Mouse (Mus musculus): ENCODE measurements around the gene Ccndbp1.
"Not testable (repeated sequence)": the region's sequence is repeated elsewhere in the genome, so short reads cannot be mapped to it uniquely, and the experiment has no call there.

Ccndbp1 gene

DNA sequence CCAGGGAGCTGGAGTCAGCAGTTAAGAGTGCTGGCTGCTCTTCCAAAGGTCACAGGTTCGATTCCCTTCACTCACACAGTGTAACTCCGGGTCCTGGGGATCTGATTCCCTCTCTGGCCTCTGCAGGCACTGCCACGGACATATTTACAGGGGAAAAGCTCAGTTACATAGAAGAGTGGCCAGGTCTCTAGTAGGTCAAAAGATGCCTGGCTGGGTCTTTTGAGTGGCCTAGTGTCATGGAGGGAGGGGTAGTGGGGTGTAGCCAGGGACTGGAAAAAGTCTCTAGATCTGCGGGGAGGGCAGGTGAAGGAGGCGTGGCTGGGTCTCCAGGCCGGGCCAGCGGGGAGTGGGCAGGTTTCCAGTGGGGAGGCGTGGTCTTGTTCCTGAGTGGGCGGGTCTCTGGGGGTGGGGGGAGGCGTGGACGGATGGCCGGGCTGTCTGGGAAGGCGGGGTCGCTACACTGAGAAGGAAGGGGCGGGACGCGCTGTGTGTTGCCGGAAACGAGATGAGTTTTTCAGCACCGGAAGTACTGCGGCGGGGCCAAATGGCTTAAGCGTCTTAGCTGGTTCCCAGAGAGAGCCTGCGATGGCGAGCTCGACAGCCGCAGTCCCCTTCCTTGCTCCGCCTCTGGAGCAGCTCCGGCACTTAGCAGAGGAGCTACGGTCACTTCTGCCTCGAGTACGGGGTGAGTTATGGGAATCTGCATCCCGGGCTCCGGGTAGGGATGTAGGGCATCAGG lies at the start of gene Ccndbp1:
Ccndbp1 (plus strand) TSS at position 479 of the 739 bp plus-strand sequence.
- peak; percentile 62 to 78 for DNase-seq (ENCODE audit: low read depth in 1 of 2, low spot score in 2 of 2)

DNA sequence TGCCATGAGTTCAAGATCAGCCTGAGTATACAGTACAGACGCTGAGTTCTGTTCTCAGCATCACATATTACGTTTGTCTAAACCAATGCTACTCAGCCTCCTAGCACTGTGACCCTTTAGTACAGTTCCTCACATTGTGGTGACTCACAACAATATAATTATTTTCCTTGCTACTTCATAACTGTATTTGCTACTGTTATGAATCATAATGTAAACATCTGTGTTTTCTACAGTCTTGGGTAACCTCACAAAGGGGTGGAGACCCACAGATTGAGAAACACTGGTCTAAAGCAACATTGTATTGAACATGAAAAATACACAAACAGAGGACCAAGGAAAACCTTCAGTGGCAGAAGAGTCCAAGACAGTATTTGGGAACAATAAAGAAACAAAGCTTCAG lies 48.8 kb upstream of the Ccndbp1 start:
- no peak for DNase-seq (ENCODE audit: low read depth in 1 of 2, low spot score in 2 of 2)

DNA sequence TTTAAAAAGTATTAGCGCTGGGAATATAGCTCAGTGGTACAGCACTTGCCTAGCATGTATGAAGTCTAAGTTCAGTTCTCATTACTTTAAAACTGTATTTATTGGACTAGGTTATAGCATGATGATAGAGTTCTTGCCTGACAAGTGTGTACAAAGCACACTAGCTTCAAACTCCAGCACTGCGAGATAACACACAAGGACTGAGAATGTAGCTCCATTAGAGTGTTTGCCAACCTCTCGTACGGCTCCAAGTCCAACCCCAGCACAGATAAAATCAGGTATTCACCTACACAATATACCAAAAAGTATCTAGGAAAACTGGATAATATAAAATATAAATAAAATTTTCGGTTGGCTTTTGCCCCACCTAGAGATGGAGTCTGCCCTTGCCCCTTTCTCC lies 48.4 kb upstream of the Ccndbp1 start:
- DNase-seq (ENCODE audit: low read depth in 1 of 2, low spot score in 2 of 2): no peak

DNA sequence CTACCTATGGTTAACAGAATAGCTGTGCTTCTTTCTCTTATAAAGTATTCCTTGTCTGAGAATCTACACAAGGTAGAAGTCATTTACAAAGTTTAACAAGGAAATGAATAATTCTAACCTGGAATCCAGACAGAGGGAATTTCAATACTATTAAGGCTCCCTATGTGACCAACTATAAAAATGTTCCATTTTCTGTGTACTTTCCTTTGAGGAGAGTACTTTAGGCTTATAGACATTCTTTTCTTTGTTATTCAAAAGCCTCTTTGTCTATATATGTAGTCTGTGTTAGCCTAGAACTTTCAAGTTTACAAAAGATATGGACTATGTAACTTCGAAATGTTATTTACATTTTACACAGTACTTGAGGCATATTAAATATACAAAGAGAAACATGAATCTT lies 47.9 kb upstream of the Ccndbp1 start:
- no peak for DNase-seq (ENCODE audit: low read depth in 1 of 2, low spot score in 2 of 2)

GRCm38 (mm10) chr2:120963110-120963509 lies 45.1 kb upstream of the Ccndbp1 start:
- DNase-seq (ENCODE audit: low read depth in 1 of 2, low spot score in 2 of 2): no peak

- no peak for DNase-seq (ENCODE audit: low read depth in 1 of 2, low spot score in 2 of 2)
Measured at GRCm38 (mm10) chr2:120965486-120965885, 42.7 kb upstream of the Ccndbp1 start.

DNA sequence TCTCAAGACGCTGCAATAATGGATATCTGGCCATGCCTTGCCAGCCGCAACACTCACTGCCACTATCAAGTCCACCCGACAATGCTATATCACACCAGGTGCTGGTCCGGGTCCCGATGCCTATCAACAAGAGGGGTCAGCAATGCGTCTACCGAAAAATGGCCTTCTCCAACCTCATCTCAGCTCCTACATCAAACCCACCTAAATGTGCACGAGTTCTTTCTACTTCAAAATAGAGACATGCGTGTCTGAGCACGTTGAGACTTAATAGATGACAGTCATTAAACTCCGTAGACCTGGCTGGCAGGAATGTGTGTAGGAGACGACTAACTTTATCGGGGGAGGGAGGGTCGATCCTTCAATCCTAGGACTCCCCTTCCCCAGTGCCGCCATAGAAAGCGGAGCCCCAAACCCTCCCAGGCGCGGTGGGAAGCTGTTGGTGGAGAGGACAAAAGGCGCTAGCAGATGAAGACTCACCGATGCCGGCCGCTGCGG lies 38.1 kb upstream of the Ccndbp1 start:
- DNase-seq (ENCODE audit: low read depth in 1 of 2, low spot score in 2 of 2): no peak

DNA sequence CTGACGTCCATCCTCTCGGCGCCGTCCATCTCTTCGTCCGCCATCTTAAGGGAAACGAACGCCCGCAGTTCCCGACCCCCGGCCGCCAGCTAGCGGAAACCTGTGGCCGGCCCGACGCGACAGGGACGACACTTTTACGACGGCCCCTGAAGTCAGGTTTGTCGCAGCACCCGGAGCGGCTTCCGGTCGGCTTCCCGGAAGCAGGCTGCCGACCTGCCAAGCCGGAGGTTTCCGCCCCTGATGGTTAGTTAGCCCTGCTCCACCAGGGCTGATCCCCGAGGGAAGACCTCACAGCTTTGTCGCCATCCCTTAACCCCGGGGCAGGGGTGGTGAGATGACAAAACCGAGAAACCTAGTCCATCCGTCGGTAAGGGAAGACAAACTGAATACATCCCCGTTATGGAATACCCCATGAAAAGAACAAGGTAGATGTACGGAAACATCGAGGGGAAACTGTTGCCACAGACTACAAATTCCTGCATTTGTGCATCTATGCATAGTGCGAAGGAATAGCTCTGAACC lies 37.6 kb upstream of the Ccndbp1 start, which contains the start of gene Ubr1:
Ubr1 (minus strand) TSS at position 157 of the 522 bp plus-strand sequence.
- DNase-seq (ENCODE audit: low read depth in 1 of 2, low spot score in 2 of 2): peak; percentile 68 to 72

- no peak for DNase-seq (ENCODE audit: low read depth in 1 of 2, low spot score in 2 of 2)
Measured at GRCm38 (mm10) chr2:120971766-120972165, 36.4 kb upstream of the Ccndbp1 start.

DNA sequence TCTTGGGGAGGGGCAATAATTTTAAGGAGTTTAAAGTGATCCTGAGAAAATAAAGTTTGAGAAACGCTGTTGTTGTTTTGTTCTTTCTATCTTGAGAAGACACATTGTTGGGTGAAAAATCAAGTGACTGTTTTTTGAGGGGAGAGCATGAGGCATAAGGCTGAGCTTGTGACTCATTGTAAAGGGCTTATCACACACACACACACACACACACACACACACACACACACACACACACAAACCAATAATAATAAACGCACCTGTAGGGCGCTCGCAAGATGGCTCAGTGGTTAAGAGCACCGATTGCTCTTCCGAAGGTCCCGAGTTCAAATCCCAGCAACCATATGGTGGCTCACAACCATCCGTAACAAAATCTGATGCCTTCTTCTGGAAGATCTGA lies 35.9 kb upstream of the Ccndbp1 start:
- DNase-seq (ENCODE audit: low read depth in 1 of 2, low spot score in 2 of 2): not testable (repeated sequence)

DNA sequence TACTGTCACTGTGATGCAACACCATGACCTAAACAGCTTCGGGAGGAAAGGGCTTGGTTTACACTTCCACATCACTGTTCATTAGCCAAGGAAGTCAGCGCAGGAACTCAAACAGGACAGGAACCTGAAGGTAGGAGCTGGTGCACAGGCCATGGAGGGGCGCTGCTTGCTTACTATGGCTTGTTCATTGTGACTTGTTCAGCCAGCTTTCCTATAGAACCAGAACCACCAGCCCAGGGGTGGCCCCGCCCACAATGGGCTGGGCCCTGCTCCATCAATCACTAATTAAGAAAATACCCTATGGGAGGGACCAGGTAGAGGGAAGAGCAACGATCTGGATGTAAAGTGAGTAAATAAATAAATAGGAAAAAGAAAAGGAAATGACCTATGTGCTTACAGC lies 35.2 kb upstream of the Ccndbp1 start:
- DNase-seq (ENCODE audit: low read depth in 1 of 2, low spot score in 2 of 2): no peak

GRCm38 (mm10) chr2:120976308-120976707 lies 31.9 kb upstream of the Ccndbp1 start:
- no peak for DNase-seq (ENCODE audit: low read depth in 1 of 2, low spot score in 2 of 2)

DNA sequence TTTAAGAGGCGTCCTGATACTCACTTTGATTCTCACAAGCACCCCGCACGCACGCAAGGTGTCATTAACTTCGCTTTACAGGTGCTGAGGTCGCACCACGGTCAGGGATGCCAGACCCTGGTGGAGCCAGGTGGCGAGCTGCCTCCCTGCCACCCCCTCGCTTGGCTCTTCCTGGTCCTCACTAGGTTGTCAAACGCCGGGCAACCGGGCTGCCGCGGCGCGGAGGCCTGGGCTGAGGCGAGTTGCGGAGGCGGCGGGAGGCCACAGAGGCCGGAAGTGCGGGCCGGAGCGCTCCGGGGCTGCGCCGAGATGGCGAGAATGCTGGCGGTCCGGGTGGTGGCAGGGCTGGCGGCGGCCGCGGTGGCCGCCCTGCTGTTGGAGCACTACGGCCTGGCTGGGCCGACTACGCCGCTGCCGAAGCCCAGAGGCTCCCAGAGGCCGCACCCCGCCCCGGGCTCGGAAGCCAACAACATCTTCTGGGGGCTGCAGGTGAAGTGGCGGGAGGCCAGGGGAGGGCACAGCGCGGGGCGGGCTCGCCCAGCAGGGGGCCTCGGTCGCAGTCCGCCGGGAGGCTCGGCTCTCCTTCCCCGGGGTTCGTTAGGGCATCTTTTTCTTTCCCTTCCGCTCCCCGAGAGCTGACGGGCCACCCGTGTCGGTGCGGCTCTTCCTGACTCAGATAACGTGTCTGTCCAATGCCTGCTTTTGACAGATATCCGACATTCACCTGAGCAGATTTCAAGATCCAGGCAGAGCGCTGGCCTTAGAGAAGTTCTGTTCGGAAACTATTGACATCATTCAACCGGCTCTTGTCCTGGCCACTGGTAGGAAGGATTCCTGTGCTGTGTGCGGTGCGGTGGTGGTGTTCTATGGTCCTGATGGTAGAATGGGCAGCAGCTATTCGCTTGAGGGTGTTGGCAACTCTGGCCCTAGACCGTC lies 30.9 kb upstream of the Ccndbp1 start, which contains the start of gene Tmem62:
Tmem62 (plus strand) TSS at position 28 of the 936 bp plus-strand sequence.
- peak in 1 of 2 experiments; percentile 56 for DNase-seq (ENCODE audit: low read depth in 1 of 2, low spot score in 2 of 2)

- DNase-seq (ENCODE audit: low read depth in 1 of 2, low spot score in 2 of 2): no peak
Measured at GRCm38 (mm10) chr2:120977926-120978692, 30.1 kb upstream of the Ccndbp1 start.

DNA sequence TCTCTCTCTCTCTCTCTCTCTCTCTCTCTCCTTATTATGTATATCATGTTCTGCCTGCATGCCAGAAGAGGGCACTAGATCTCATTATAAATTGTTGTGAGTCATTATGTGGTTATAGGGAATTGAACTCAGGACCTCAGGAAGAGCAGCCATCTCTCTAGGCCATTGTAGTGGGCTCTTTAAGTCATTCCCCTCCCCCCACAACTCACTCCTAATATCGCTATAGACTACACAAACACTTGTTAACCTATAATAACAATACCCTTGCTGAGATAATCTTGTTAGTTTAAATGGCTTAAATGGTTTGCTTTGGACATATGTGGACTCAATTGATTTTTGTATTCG lies 29.5 kb upstream of the Ccndbp1 start:
- no peak for DNase-seq (ENCODE audit: low read depth in 1 of 2, low spot score in 2 of 2)

DNA sequence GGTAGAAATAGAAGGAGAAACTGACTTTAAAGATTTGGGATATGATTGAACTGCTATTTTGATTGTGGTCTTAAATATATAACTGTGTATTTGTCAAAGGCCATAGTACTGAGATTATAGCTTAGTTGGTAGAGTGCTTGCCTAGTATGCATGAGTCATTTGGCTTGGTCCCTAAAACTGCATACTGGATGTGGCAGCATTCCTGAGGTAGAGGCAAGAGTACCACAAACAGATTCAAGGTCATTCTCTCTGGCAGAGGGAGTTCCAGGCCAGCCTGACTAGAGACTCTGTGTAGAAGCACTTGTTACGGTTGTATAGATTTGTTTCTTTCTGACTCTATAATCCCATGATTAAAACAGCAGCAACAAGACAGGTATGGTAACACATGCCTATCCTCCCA lies 28.4 kb upstream of the Ccndbp1 start:
- DNase-seq (ENCODE audit: low read depth in 1 of 2, low spot score in 2 of 2): no peak

GRCm38 (mm10) chr2:120980861-120981260 lies 27.3 kb upstream of the Ccndbp1 start:
- no peak for DNase-seq (ENCODE audit: low read depth in 1 of 2, low spot score in 2 of 2)

- no peak for DNase-seq (ENCODE audit: low read depth in 1 of 2, low spot score in 2 of 2)
Measured at GRCm38 (mm10) chr2:120983611-120984010, 24.6 kb upstream of the Ccndbp1 start.

DNA sequence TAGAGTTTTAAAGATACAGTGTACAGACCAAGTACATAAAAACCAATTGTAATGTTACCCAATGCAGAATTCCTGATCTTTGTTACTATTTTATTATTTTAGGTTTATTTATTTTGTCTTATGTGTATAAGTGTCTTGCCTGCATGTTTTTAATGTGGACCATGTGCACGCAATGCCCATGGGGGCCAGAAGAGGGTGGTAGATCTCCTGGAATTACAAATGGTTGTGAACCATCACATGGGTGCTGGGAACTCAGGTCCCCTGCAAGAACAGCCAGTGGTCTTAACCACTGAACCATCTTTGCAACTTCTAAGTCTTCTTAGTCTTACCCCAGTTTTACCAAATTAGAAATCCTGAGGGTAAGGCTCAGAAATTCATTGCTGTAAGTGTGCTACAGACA lies 23.0 kb upstream of the Ccndbp1 start:
- no peak for DNase-seq (ENCODE audit: low read depth in 1 of 2, low spot score in 2 of 2)

DNA sequence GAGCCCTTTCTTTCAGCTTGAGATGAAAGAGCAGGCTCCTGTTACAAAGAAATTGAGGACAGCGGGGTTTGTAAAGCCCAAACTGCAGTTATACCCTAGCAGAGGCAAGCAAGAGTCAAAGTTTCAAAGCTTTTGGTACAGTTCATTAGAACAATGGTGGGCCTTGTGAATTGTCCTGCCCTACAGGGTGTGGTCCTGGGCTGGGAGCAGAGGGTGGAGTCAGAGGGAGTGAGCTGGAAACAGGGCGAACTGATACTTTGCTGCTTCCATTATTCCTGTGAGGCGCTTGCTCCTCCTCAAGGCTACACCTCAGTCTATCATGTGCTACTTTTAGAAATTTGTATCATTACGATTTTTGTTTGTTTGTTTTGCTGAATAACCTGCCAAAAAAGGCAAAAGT lies 17.0 kb upstream of the Ccndbp1 start:
- no peak for DNase-seq (ENCODE audit: low read depth in 1 of 2, low spot score in 2 of 2)

- DNase-seq (ENCODE audit: low read depth in 1 of 2, low spot score in 2 of 2): not testable (repeated sequence)
Measured at GRCm38 (mm10) chr2:120996607-120997006, 11.6 kb upstream of the Ccndbp1 start.

All from monocyte, adult 2 months (primary cell).